In the genomic region with DNA sequence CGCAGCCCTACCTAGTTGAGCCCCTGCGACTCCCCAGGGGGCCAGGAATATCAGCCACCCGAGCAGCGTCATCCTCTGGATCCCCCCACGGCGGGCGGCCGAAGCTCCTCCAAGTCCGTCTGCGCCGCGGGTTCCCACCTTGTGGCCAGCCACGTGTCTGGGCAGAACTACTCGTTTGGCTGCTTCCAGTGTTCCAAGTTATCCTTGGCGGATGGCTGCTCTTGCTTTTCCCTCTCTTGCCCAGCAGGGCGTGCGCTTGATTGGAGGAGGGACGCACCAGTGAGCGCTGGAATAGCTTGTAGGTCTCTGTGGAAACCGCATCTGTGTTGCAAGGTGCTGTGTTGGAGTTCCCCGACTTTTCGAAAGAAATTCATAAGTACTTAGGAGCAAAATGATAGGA, we compare ENCODE assay signal across 8 mouse cellular contexts. TPM values are rescaled to one million over a fixed set of nuclear protein-coding genes. Genes with fewer than 3 reads are reported as not detected.
DNase-seq lines count a peak whose midpoint lies in the region; ATAC-seq and TF ChIP-seq lines count a peak whose summit lies in the region.

A gene (minus strand): TSS at position 279 of the 400 bp plus-strand sequence.

- H3K27me3 ChIP-seq in MEL (ENCODE audit: control insufficient read depth in 1 of 2, insufficient read depth in 2 of 2, low read length in 2 of 2) = peaks cover 17% of the 10 kb centered on the region in 2 experiments
- peaks cover 32% of the 10 kb centered on the region for H3K27me3 ChIP-seq in hindbrain, embryonic 10.5 days (ENCODE audit: insufficient read depth, poor library complexity, severe bottlenecking)
- peaks cover 7% of the 10 kb centered on the region for H3K27me3 ChIP-seq in lung, embryonic 16.5 days (ENCODE audit: control insufficient read depth, insufficient read depth, low read depth, low read length)

- H3K9ac ChIP-seq in MEL (ENCODE audit: control insufficient read depth, low read depth, low read length, poor library complexity, severe bottlenecking) = peak within 1 kb of the TSS; percentile 63
- H3K9ac ChIP-seq in lung, embryonic 16.5 days (ENCODE audit: low read length) = peak within 1 kb of the TSS; percentile 70

- ATAC-seq in lung, embryonic 16.5 days (ENCODE audit: low read depth) = peak; percentile 92

- TF ChIP-seq POLR2A in MEL (IDR thresholded peaks at IDR 0.05; ENCODE audit: control insufficient read depth in 1 of 2, insufficient read depth in 1 of 2, low read depth in 1 of 2, low read length in 2 of 2, poor library complexity in 1 of 2) = no peak

- H3K4me2 ChIP-seq in lung, embryonic 16.5 days (ENCODE audit: low read depth, low read length) = peak within 1 kb of the TSS; percentile 98

- H3K4me1 ChIP-seq in MEL (ENCODE audit: control insufficient read depth in 1 of 2, insufficient read depth in 2 of 2, low read length in 2 of 2) = peaks cover 0 to 7% of the 10 kb centered on the region in 2 experiments; a peak in 3 of 4 replicates
- H3K4me1 ChIP-seq in hindbrain, embryonic 10.5 days (replicated peaks) = peaks cover 17% of the 10 kb centered on the region
- peaks cover 4% of the 10 kb centered on the region for H3K4me1 ChIP-seq in lung, embryonic 16.5 days (replicated peaks; ENCODE audit: control insufficient read depth, insufficient read depth, low read length)

- H3K36me3 ChIP-seq in MEL (ENCODE audit: control insufficient read depth in 1 of 2, insufficient read depth in 2 of 2, low read length in 2 of 2) = no peaks in the 10 kb centered on the region; a peak in 1 of 4 replicates
- H3K36me3 ChIP-seq in hindbrain, embryonic 10.5 days = no peaks in the 10 kb centered on the region
- H3K36me3 ChIP-seq in lung, embryonic 16.5 days (ENCODE audit: control insufficient read depth, insufficient read depth, low read length) = no peaks in the 10 kb centered on the region

- TF ChIP-seq EP300 in MEL (IDR thresholded peaks at IDR 0.05; ENCODE audit: low read depth in 1 of 2, low read length in 2 of 2) = no peak

- WGBS in hindbrain, embryonic 10.5 days = 2% methylated on average over 22 of the region's 22 CpGs
- WGBS in lung, embryonic 16.5 days = 1% methylated on average over 22 of the region's 22 CpGs

- no peak within 1 kb of the TSS for H3K27ac ChIP-seq in MEL (ENCODE audit: control insufficient read depth, low read depth, low read length)
- H3K27ac ChIP-seq in hindbrain, embryonic 10.5 days = peak within 1 kb of the TSS; percentile 79
- H3K27ac ChIP-seq in lung, embryonic 16.5 days (ENCODE audit: low read length) = no peak within 1 kb of the TSS

- peak; percentile 17 to 20 (median 19); a peak in 3 of 6 replicates for TF ChIP-seq CTCF in MEL (IDR thresholded peaks at IDR 0.05 in 2 of 3, conservative IDR thresholded peaks at IDR 0.05 in 1 of 3; ENCODE audit: control insufficient read depth in 1 of 3, insufficient read depth in 1 of 3, low read depth in 2 of 3, low read length in 3 of 3, poor library complexity in 1 of 3, severe bottlenecking in 1 of 3)

- no peak for TF ChIP-seq RAD21 in MEL (IDR thresholded peaks at IDR 0.05; ENCODE audit: low read depth, low read length)

- no peaks in the 10 kb centered on the region for H3K79me2 ChIP-seq in MEL (ENCODE audit: control insufficient read depth, insufficient read depth, low read length, poor library complexity)

- H3K4me3 ChIP-seq in MEL (ENCODE audit: control insufficient read depth in 1 of 2, insufficient read depth in 1 of 2, low read depth in 2 of 2, low read length in 2 of 2) = peak within 1 kb of the TSS; percentile 73 to 78
- H3K4me3 ChIP-seq in hindbrain, embryonic 10.5 days = peak within 1 kb of the TSS; percentile 55
- H3K4me3 ChIP-seq in lung, embryonic 16.5 days (ENCODE audit: low read length) = peak within 1 kb of the TSS; percentile 63

- no peaks in the 10 kb centered on the region for H3K9me3 ChIP-seq in MEL (replicated peaks; ENCODE audit: insufficient read depth, low read length)
- no peaks in the 10 kb centered on the region for H3K9me3 ChIP-seq in hindbrain, embryonic 10.5 days
- H3K9me3 ChIP-seq in lung, embryonic 16.5 days (ENCODE audit: control insufficient read depth, low read length) = no peaks in the 10 kb centered on the region

- DNase-seq in MEL (ENCODE audit: low read depth, low spot score) = peak; percentile 58
- peak; percentile 28 for DNase-seq in cerebellum, adult 9-11 months
- DNase-seq in frontal cortex, postnatal 10 days (ENCODE audit: low spot score in 2 of 2) = peak; percentile 54 to 62
- DNase-seq in hindbrain, embryonic 10.5 days (ENCODE audit: low spot score) = peak; percentile 81
- DNase-seq in layer of hippocampus, adult 9-11 months = peak; percentile 69
- DNase-seq in ovary, adult 18-20 months (ENCODE audit: low spot score) = peak; percentile 83
- peak; percentile 72 to 82 for DNase-seq in urinary bladder, postnatal 4 days (ENCODE audit: low spot score in 2 of 2)

TF ChIP-seq in MEL, 35 proteins besides CTCF, POLR2A, EP300 and RAD21:
- TF ChIP-seq SMC3 (IDR thresholded peaks at IDR 0.05; ENCODE audit: low read depth, low read length) (0 out of 2 replicates have a peak, but pooled peaks have one; percentile 12), ZC3H11A (IDR thresholded peaks at IDR 0.05; ENCODE audit: low read depth, low read length) (no peak)

RNA-seq across cellular contexts. Expression of the gene that starts here (rescaled TPM):
- 0.20 and 0.69 TPM in 2 replicates for total RNA-seq in MEL (2012; rRNA removed)
- under 1 TPM in 1 of 2 experiments, not detected in 1; 0.28 TPM for polyA plus RNA-seq in MEL (2012; ENCODE audit: insufficient read depth in 1 of 2, insufficient read length in 2 of 2, low read depth in 1 of 2, low replicate concordance in 2 of 2, missing spikeins in 1 of 2)
- 1.9 and 3.0 TPM in 2 replicates for polyA plus RNA-seq in hindbrain, embryonic 10.5 days (2016; fragmentation: Nextera tagmentation; extraction: Ambion mirVana)
- polyA plus RNA-seq in lung, embryonic 16.5 days (2015; fragmentation: Nextera tagmentation; extraction: Ambion mirVana) = 6.0 and 6.2 TPM in 2 replicates

Comparison
In these comparisons a context has a peak if more than half of its experiments do, and no peak if none do; other contexts are left out.
1. Peak in DNase-seq, H3K4me3 ChIP-seq and H3K9ac ChIP-seq in MEL; RNA of the gene not detected or under 1 TPM.
2. DNase-seq: peak in every context shown above with its lines; median percentile 83 in ovary, adult 18-20 months; 81 in hindbrain, embryonic 10.5 days; 77 in urinary bladder, postnatal 4 days; 69 in layer of hippocampus, adult 9-11 months; 58 in MEL; 58 in frontal cortex, postnatal 10 days; 28 in cerebellum, adult 9-11 months.